Mouse (Mus musculus): ENCODE results near the gene Grik4. TPM values are rescaled to one million over a fixed set of nuclear protein-coding genes. Genes with fewer than 3 reads are reported as not detected.
A peak's percentile ranks its signal among the peaks of the same experiment; 100 is the strongest.

Grik4 gene
- total RNA-seq, 1 experiment, result 0.22 TPM

GRCm38 (mm10) chr9:42661481-42661880, 282.8 kb downstream of the Grik4 start:
- H3K4me1 ChIP-seq (ENCODE audit: control insufficient read depth in 2 of 2, insufficient read depth in 2 of 2, low read length in 2 of 2, poor library complexity in 1 of 2), result no peaks in the 10 kb centered on the region
- H3K9ac ChIP-seq (ENCODE audit: insufficient read depth, low read depth, low read length, poor library complexity, severe bottlenecking), result no peak overlapping the region
- DNase-seq (ENCODE audit: low read depth, low spot score), result peak; percentile 9
- no peaks in the 10 kb centered on the region for H3K36me3 ChIP-seq (ENCODE audit: control insufficient read depth, insufficient read depth, low read length, poor library complexity, severe bottlenecking)
- TF ChIP-seq MAFK (IDR thresholded peaks at IDR 0.05; ENCODE audit: insufficient read depth, low read depth, low read length), result no peak
- no peak for TF ChIP-seq HCFC1 (IDR thresholded peaks at IDR 0.05; ENCODE audit: borderline replicate concordance, insufficient read depth, low read length)
- no peak for TF ChIP-seq CHD2 (IDR thresholded peaks at IDR 0.05; ENCODE audit: low read depth, low read length)
- no peak for TF ChIP-seq ZNF384 (IDR thresholded peaks at IDR 0.05; ENCODE audit: low read depth, low read length)
- no peak for TF ChIP-seq ZC3H11A (IDR thresholded peaks at IDR 0.05; ENCODE audit: borderline replicate concordance, low read depth, low read length)
- no peak overlapping the region for H3K27ac ChIP-seq (ENCODE audit: insufficient read depth, low read depth, low read length, poor library complexity, severe bottlenecking)
- H3K4me3 ChIP-seq (ENCODE audit: insufficient read depth in 1 of 2, low read depth in 1 of 2, low read length in 2 of 2, poor library complexity in 1 of 2, severe bottlenecking in 1 of 2), result no peak overlapping the region
- H3K9me3 ChIP-seq (ENCODE audit: control insufficient read depth, insufficient read depth, low read depth, low read length), result no peaks in the 10 kb centered on the region
- in situ Hi-C loops (cut with MboI; ENCODE audit: low sequenced_read_pairs in 2 of 2, unreplicated experiment in 2 of 2), result no loop called here

- no peaks in the 10 kb centered on the region for H3K9me3 ChIP-seq (ENCODE audit: control insufficient read depth, insufficient read depth, low read depth, low read length)
- no peak overlapping the region for H3K27ac ChIP-seq (ENCODE audit: insufficient read depth, low read depth, low read length, poor library complexity, severe bottlenecking)
- in situ Hi-C loops (cut with MboI; ENCODE audit: low sequenced_read_pairs in 2 of 2, unreplicated experiment in 2 of 2), result no loop called here
- DNase-seq (ENCODE audit: low read depth, low spot score), result peak; percentile 58
- no peak overlapping the region for H3K4me3 ChIP-seq (ENCODE audit: insufficient read depth in 1 of 2, low read depth in 1 of 2, low read length in 2 of 2, poor library complexity in 1 of 2, severe bottlenecking in 1 of 2)
- TF ChIP-seq ZNF384 (IDR thresholded peaks at IDR 0.05; ENCODE audit: low read depth, low read length) (no peak), ZC3H11A (IDR thresholded peaks at IDR 0.05; ENCODE audit: borderline replicate concordance, low read depth, low read length) (no peak), MAFK (IDR thresholded peaks at IDR 0.05; ENCODE audit: insufficient read depth, low read depth, low read length) (no peak)
- H3K36me3 ChIP-seq (ENCODE audit: control insufficient read depth, insufficient read depth, low read length, poor library complexity, severe bottlenecking), result no peaks in the 10 kb centered on the region
- no peak overlapping the region for H3K9ac ChIP-seq (ENCODE audit: insufficient read depth, low read depth, low read length, poor library complexity, severe bottlenecking)
- H3K4me1 ChIP-seq (ENCODE audit: control insufficient read depth in 2 of 2, insufficient read depth in 2 of 2, low read length in 2 of 2, poor library complexity in 1 of 2), result peaks cover 1 to 5% of the 10 kb centered on the region in 2 experiments; a peak in 1 of 4 replicates
Measured at GRCm38 (mm10) chr9:42652756-42653155, 291.5 kb downstream of the Grik4 start.

GRCm38 (mm10) chr9:42652309-42652708, 292.0 kb downstream of the Grik4 start:
- no peak overlapping the region for H3K9ac ChIP-seq (ENCODE audit: insufficient read depth, low read depth, low read length, poor library complexity, severe bottlenecking)
- H3K4me3 ChIP-seq (ENCODE audit: insufficient read depth in 1 of 2, low read depth in 1 of 2, low read length in 2 of 2, poor library complexity in 1 of 2, severe bottlenecking in 1 of 2), result no peak overlapping the region
- H3K27ac ChIP-seq (ENCODE audit: insufficient read depth, low read depth, low read length, poor library complexity, severe bottlenecking), result no peak overlapping the region
- no peaks in the 10 kb centered on the region for H3K36me3 ChIP-seq (ENCODE audit: control insufficient read depth, insufficient read depth, low read length, poor library complexity, severe bottlenecking)
- H3K4me1 ChIP-seq (ENCODE audit: control insufficient read depth in 2 of 2, insufficient read depth in 2 of 2, low read length in 2 of 2, poor library complexity in 1 of 2), result peaks cover 2 to 5% of the 10 kb centered on the region in 2 experiments; a peak in 1 of 4 replicates
- no peak for DNase-seq (ENCODE audit: low read depth, low spot score)
- no peaks in the 10 kb centered on the region for H3K9me3 ChIP-seq (ENCODE audit: control insufficient read depth, insufficient read depth, low read depth, low read length)
- TF ChIP-seq MAFK (IDR thresholded peaks at IDR 0.05; ENCODE audit: insufficient read depth, low read depth, low read length) (no peak), HCFC1 (IDR thresholded peaks at IDR 0.05; ENCODE audit: borderline replicate concordance, insufficient read depth, low read length) (no peak), CHD2 (IDR thresholded peaks at IDR 0.05; ENCODE audit: low read depth, low read length) (no peak), ZC3H11A (IDR thresholded peaks at IDR 0.05; ENCODE audit: borderline replicate concordance, low read depth, low read length) (no peak), ZNF384 (IDR thresholded peaks at IDR 0.05; ENCODE audit: low read depth, low read length) (no peak)
- in situ Hi-C loops (cut with MboI; ENCODE audit: low sequenced_read_pairs in 2 of 2, unreplicated experiment in 2 of 2), result no loop called here

DNA sequence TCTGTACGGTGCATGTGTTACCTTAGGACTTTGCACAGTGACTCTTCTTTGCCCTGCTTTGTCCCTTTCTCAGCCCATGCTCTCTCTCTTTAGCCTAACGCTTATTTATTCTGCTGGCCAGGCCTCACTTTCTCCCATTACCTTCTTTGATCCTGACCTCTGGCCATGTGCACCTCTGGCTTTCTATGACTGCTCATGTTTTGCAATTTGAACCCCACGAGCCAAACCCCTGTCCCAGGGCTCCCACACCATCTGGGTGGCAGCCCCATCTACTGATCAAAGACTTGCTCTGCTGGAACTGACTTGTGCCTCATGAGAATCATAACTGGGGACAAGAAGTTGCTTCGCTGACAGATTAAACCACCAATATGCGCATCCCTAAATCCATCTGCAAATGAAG, 294.4 kb downstream of the Grik4 start:
- no peak for DNase-seq (ENCODE audit: low read depth, low spot score)

GRCm38 (mm10) chr9:42648051-42648450, 296.2 kb downstream of the Grik4 start:
- peaks cover 2 to 5% of the 10 kb centered on the region in 2 experiments; a peak in 1 of 4 replicates for H3K4me1 ChIP-seq (ENCODE audit: control insufficient read depth in 2 of 2, insufficient read depth in 2 of 2, low read length in 2 of 2, poor library complexity in 1 of 2)
- no peaks in the 10 kb centered on the region for H3K9me3 ChIP-seq (ENCODE audit: control insufficient read depth, insufficient read depth, low read depth, low read length)
- no peak overlapping the region for H3K4me3 ChIP-seq (ENCODE audit: insufficient read depth in 1 of 2, low read depth in 1 of 2, low read length in 2 of 2, poor library complexity in 1 of 2, severe bottlenecking in 1 of 2)
- no peak for DNase-seq (ENCODE audit: low read depth, low spot score)
- no peak overlapping the region for H3K27ac ChIP-seq (ENCODE audit: insufficient read depth, low read depth, low read length, poor library complexity, severe bottlenecking)
- TF ChIP-seq ZC3H11A (IDR thresholded peaks at IDR 0.05; ENCODE audit: borderline replicate concordance, low read depth, low read length) (no peak), HCFC1 (IDR thresholded peaks at IDR 0.05; ENCODE audit: borderline replicate concordance, insufficient read depth, low read length) (no peak), CHD2 (IDR thresholded peaks at IDR 0.05; ENCODE audit: low read depth, low read length) (no peak), MAFK (IDR thresholded peaks at IDR 0.05; ENCODE audit: insufficient read depth, low read depth, low read length) (no peak), ZNF384 (IDR thresholded peaks at IDR 0.05; ENCODE audit: low read depth, low read length) (no peak)
- H3K36me3 ChIP-seq (ENCODE audit: control insufficient read depth, insufficient read depth, low read length, poor library complexity, severe bottlenecking), result no peaks in the 10 kb centered on the region
- no peak overlapping the region for H3K9ac ChIP-seq (ENCODE audit: insufficient read depth, low read depth, low read length, poor library complexity, severe bottlenecking)
- in situ Hi-C loops (cut with MboI; ENCODE audit: low sequenced_read_pairs in 2 of 2, unreplicated experiment in 2 of 2), result no loop called here

More for the DNA sequence above, 294.4 kb downstream of the Grik4 start:
- in situ Hi-C loops (cut with MboI; ENCODE audit: low sequenced_read_pairs in 2 of 2, unreplicated experiment in 2 of 2), result no loop called here
- TF ChIP-seq CHD2 (IDR thresholded peaks at IDR 0.05; ENCODE audit: low read depth, low read length) (no peak), ZNF384 (IDR thresholded peaks at IDR 0.05; ENCODE audit: low read depth, low read length) (no peak), MAFK (IDR thresholded peaks at IDR 0.05; ENCODE audit: insufficient read depth, low read depth, low read length) (no peak), HCFC1 (IDR thresholded peaks at IDR 0.05; ENCODE audit: borderline replicate concordance, insufficient read depth, low read length) (no peak), ZC3H11A (IDR thresholded peaks at IDR 0.05; ENCODE audit: borderline replicate concordance, low read depth, low read length) (no peak)
- Histone ChIP-seq H3K4me1 (ENCODE audit: control insufficient read depth in 2 of 2, insufficient read depth in 2 of 2, low read length in 2 of 2, poor library complexity in 1 of 2) (peaks cover 2 to 5% of the 10 kb centered on the region in 2 experiments; a peak in 1 of 4 replicates), H3K36me3 (ENCODE audit: control insufficient read depth, insufficient read depth, low read length, poor library complexity, severe bottlenecking) (no peaks in the 10 kb centered on the region), H3K9ac (ENCODE audit: insufficient read depth, low read depth, low read length, poor library complexity, severe bottlenecking) (no peak overlapping the region), H3K4me3 (ENCODE audit: insufficient read depth in 1 of 2, low read depth in 1 of 2, low read length in 2 of 2, poor library complexity in 1 of 2, severe bottlenecking in 1 of 2) (no peak overlapping the region), H3K9me3 (ENCODE audit: control insufficient read depth, insufficient read depth, low read depth, low read length) (no peaks in the 10 kb centered on the region), H3K27ac (ENCODE audit: insufficient read depth, low read depth, low read length, poor library complexity, severe bottlenecking) (no peak overlapping the region)
